Mouse (Mus musculus) midbrain, embryonic 10.5 days (tissue): ENCODE data around the gene Fkbp15. TPM values are rescaled to one million over a fixed set of nuclear protein-coding genes. Genes with fewer than 3 reads are reported as not detected.

Experiments used
- DNase-seq: peaks from one replicate; pipeline ENCODE4 v3.0.0-alpha.2; 2017; ENCODE audit warnings: low spot score
- H3K27ac ChIP-seq: fragments of 300-500 bp; sonication (generic); replicated peaks from 2 replicates; pipeline ENCODE4 v1.5.1; 2016; ENCODE audit warnings: mild to moderate bottlenecking
- H3K27me3 ChIP-seq: fragments of 300-500 bp; sonication (generic); 2 replicates; pipeline ENCODE4 v1.6.1; 2016; ENCODE audit warnings: low read depth, mild to moderate bottlenecking; ENCODE audit not compliant: poor library complexity, severe bottlenecking
- H3K36me3 ChIP-seq: fragments of 300-500 bp; sonication (generic); 2 replicates; pipeline ENCODE4 v1.6.1; 2016; ENCODE audit warnings: mild to moderate bottlenecking, moderate library complexity
- H3K4me1 ChIP-seq: fragments of 300-500 bp; sonication (generic); 2 replicates; pipeline ENCODE4 v1.6.1; 2016
- H3K4me3 ChIP-seq: fragments of 300-500 bp; sonication (generic); 2 replicates; pipeline ENCODE4 v1.5.1; 2016; ENCODE audit warnings: mild to moderate bottlenecking, moderate library complexity
- H3K9me3 ChIP-seq: fragments of 300-500 bp; sonication (generic); replicated peaks from 2 replicates; pipeline ENCODE4 v1.6.1; 2016; ENCODE audit warnings: mild to moderate bottlenecking
- WGBS: fragments of 180-500 bp; shearing (Covaris S2); methylation state at CpG from one replicate; pipeline ENCODE4 v1.1.7; 2016; 5-methylcytosine and 5-hydroxymethylcytosine counted together
- polyA plus RNA-seq: library from polyadenylated mRNA; unstranded; fragments of >200 nt; fragmentation: Nextera tagmentation; extraction: Ambion mirVana; gene quantifications from 2 replicates; pipeline ENCODE4 v1.2.1, GENCODE M21; 2016

The Fkbp15 gene
- polyA plus RNA-seq, 1 experiment from 2014 or later = 17.6 TPM

DNA sequence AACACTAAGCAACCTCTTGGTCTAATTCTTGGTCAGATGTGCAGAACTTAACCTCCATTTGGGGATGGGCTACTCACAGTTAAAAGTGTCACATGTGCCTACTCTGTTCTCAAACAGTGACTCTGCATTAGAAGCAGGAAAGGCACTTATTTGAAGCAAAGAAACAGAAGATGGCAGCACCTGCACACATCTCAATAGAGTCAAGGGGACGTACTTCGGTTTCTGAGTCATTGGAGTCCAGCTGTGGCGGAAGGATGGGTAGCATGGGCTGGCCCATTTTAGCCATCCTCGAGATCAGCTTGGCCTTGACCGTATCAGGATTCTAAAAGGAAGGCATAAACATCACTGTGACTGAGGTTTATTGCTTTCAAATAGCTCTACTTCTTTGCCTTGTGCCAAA, 28.4 kb downstream of the Fkbp15 start:
- H3K9me3 ChIP-seq = no peaks in the 10 kb centered on the region
- no peak overlapping the region for H3K27ac ChIP-seq
- DNase-seq = no peak
- 86% methylated on average over 5 of the region's 5 CpGs for WGBS
- H3K4me3 ChIP-seq = no peak overlapping the region
- peaks cover 70% of the 10 kb centered on the region for H3K36me3 ChIP-seq
- H3K27me3 ChIP-seq = no peaks in the 10 kb centered on the region
- no peaks in the 10 kb centered on the region for H3K4me1 ChIP-seq

DNA sequence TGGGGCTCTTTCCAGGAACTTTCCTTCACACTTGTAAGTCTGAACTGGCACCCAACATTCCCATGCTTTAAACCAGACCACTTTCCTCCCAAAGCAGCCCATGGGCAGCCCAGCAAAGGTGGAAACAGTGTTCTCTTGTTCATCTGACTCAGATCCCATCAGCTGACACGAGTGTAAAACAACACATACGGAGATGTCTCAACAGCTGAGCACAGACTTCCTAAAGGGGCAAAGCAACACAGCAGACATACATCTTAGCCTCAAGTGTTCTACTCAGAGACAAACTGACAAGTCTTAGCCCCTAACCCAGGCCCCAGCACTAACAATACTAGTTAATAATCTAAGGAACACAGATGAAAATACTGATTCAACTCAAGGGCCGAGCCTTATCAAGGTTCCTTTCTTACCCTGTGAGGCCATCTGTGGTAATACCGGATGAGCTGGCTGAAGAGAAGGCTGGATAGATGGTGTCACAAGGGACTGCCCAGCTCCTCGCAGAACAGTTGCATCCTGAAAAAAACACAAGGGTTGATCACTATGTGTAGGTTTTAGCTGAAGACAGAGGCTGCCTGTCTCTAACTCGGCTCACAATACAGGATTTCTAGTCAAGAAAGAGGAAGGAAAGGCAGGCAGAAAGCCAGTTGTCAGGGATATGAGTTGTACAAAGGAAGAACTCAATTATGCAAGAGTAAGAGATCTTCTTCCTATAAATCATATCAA, 31.2 kb downstream of the Fkbp15 start:
- H3K4me1 ChIP-seq = no peaks in the 10 kb centered on the region
- 85% methylated on average over 6 of the region's 6 CpGs for WGBS
- H3K9me3 ChIP-seq = no peaks in the 10 kb centered on the region
- H3K36me3 ChIP-seq = peaks cover 73% of the 10 kb centered on the region
- H3K27ac ChIP-seq = no peak overlapping the region
- no peaks in the 10 kb centered on the region for H3K27me3 ChIP-seq
- no peak for DNase-seq
- no peak overlapping the region for H3K4me3 ChIP-seq

DNA sequence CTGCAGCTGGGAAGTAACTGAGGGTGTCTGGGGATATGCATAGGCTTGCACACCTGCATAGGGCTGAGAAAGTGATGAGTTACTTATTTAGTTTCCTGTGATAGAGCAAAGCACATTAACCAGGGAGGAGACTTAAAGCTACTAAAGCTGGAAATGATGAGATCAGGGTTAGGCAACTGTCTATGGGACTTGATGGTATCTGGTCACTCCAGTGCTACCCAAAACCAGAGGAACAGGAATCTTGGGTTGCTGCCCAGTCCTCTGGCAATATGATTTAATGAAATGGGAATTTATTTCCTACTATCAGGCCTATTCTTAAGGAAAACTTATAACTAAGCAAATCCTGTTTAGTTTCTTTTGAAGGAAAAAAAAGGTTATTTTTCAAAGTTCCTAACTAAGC, 34.2 kb downstream of the Fkbp15 start:
- no peaks in the 10 kb centered on the region for H3K9me3 ChIP-seq
- no peaks in the 10 kb centered on the region for H3K4me1 ChIP-seq
- H3K36me3 ChIP-seq = peaks cover 77% of the 10 kb centered on the region
- H3K4me3 ChIP-seq = no peak overlapping the region
- no peak for DNase-seq
- H3K27me3 ChIP-seq = no peaks in the 10 kb centered on the region
- no peak overlapping the region for H3K27ac ChIP-seq

DNA sequence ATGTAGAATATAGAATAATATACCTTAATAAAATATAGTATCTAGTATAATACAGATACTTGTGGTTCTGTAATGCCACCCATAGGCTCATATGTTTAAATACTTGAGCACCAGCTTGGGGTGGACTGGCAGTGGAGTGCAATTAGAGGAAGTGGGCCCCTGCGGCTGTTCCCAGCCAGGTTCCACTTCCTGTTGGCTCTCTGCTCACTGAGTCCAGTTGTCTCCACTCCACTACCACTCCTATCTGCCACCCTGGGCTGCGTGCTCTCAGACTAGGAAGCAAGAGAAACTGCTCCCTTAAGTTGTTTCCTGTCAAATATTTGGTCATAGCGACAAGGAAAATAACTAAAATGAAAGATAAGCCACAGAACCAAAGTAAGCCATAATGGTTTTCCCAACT, 37.7 kb downstream of the Fkbp15 start:
- Histone ChIP-seq H3K4me1 (no peaks in the 10 kb centered on the region), H3K27ac (no peak overlapping the region), H3K9me3 (no peaks in the 10 kb centered on the region), H3K36me3 (peaks cover 87% of the 10 kb centered on the region), H3K27me3 (no peaks in the 10 kb centered on the region), H3K4me3 (no peak overlapping the region)
- DNase-seq = no peak
- 94% methylated on average over 3 of the region's 3 CpGs for WGBS

GRCm38 (mm10) chr4:62318294-62318693, 42.1 kb downstream of the Fkbp15 start:
- WGBS = 62% methylated on average over 1 of the region's 1 CpGs
- no peak overlapping the region for H3K27ac ChIP-seq
- H3K9me3 ChIP-seq = no peaks in the 10 kb centered on the region
- no peaks in the 10 kb centered on the region for H3K27me3 ChIP-seq
- DNase-seq = no peak
- H3K36me3 ChIP-seq = peaks cover 60% of the 10 kb centered on the region
- no peaks in the 10 kb centered on the region for H3K4me1 ChIP-seq
- no peak overlapping the region for H3K4me3 ChIP-seq

- no peak for DNase-seq
- Histone ChIP-seq H3K27ac (no peak overlapping the region), H3K9me3 (no peaks in the 10 kb centered on the region), H3K4me1 (no peaks in the 10 kb centered on the region), H3K4me3 (no peak overlapping the region), H3K36me3 (peaks cover 56% of the 10 kb centered on the region), H3K27me3 (no peaks in the 10 kb centered on the region)
- WGBS = 88% methylated on average over 2 of the region's 2 CpGs
Observed at GRCm38 (mm10) chr4:62316456-62316855, 43.9 kb downstream of the Fkbp15 start.

DNA sequence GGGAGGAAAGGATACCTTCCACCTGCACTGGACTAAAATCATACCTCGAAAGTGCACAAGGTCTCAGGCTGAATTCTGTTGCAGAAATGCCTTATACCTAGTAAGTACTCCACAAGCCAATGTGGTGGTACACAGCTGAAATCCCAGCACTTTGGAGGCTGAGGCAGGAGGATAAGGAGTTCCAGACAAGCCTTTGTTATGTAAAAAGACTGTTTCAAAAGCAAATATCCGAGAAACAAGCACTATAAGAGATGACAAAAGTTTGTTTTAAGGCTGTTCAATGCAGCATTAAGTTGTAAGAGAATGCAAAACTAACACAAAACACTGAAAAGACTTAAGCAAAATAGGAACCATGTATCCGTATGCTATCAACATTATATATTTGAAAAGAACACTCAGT, 45.8 kb downstream of the Fkbp15 start:
- 87% methylated on average over 3 of the region's 3 CpGs for WGBS
- no peaks in the 10 kb centered on the region for H3K27me3 ChIP-seq
- peaks cover 44% of the 10 kb centered on the region for H3K36me3 ChIP-seq
- H3K9me3 ChIP-seq = no peaks in the 10 kb centered on the region
- H3K4me1 ChIP-seq = no peaks in the 10 kb centered on the region
- no peak overlapping the region for H3K27ac ChIP-seq
- DNase-seq = no peak
- H3K4me3 ChIP-seq = no peak overlapping the region

DNA sequence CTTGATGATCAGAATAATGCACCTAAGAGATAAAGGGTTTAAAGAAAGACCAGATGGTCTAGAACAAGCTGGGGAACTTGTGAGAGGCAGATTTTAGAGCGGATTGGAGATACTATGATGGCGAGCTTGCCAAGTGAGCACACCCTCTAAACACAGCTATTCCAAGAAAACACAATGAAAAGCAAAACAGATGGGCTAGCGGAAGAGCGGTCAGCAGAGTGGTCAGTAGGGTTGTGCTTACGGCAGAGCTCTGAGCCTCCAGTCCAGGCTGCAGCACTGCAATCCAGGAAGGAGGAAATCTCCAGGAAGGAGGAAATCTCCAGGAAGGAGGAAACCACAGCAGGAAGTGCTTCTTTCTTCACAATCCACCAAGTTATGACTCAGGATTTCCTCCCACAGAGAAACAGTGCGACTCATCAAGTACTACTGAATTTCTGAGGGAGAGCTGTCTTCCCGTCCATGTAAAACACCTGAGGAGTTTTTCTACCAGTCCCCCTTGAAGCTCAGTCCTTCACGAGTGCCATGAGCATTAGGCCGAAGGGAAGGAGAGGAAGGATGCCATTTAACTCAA, 46.6 kb downstream of the Fkbp15 start:
- no peaks in the 10 kb centered on the region for H3K27me3 ChIP-seq
- no peak overlapping the region for H3K27ac ChIP-seq
- no peak for DNase-seq
- peaks cover 40% of the 10 kb centered on the region for H3K36me3 ChIP-seq
- H3K9me3 ChIP-seq = no peaks in the 10 kb centered on the region
- whole genome bisulfite sequencing = 88% methylated on average over 9 of the region's 9 CpGs
- no peaks in the 10 kb centered on the region for H3K4me1 ChIP-seq
- no peak overlapping the region for H3K4me3 ChIP-seq

GRCm38 (mm10) chr4:62312821-62313220, 47.5 kb downstream of the Fkbp15 start:
- Histone ChIP-seq H3K9me3 (no peaks in the 10 kb centered on the region), H3K27ac (no peak overlapping the region), H3K4me1 (no peaks in the 10 kb centered on the region), H3K36me3 (peaks cover 34% of the 10 kb centered on the region), H3K27me3 (no peaks in the 10 kb centered on the region), H3K4me3 (no peak overlapping the region)
- DNase-seq = no peak
- 95% methylated on average over 2 of the region's 2 CpGs for WGBS

DNA sequence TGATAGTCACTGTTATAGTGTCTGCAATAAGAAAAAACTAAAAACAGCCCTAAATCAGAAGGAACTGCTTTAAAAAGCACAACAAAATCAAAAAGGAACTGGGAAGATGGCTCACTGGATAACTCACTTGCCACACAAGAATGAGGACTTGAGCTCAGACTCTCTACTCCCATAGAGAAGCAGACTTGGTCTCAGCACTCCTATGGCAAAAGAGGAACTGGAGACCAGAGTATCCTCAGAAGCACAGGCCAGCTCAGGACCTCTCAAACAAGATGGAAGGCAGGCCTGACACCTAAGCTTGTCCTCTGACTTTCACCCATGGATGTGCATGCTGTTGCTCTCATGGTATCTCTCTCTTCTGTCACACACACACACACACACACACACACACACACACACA, 51.9 kb downstream of the Fkbp15 start:
- H3K4me1 ChIP-seq = no peaks in the 10 kb centered on the region
- no peak for DNase-seq
- H3K9me3 ChIP-seq = no peaks in the 10 kb centered on the region
- H3K27me3 ChIP-seq = no peaks in the 10 kb centered on the region
- H3K4me3 ChIP-seq = no peak overlapping the region
- H3K36me3 ChIP-seq = peaks cover 59% of the 10 kb centered on the region
- no peak overlapping the region for H3K27ac ChIP-seq

GRCm38 (mm10) chr4:62306840-62307239, 53.5 kb downstream of the Fkbp15 start:
- H3K27me3 ChIP-seq = no peaks in the 10 kb centered on the region
- peaks cover 3% of the 10 kb centered on the region; the same call in 1 of the 2 replicates for H3K4me1 ChIP-seq
- H3K36me3 ChIP-seq = peaks cover 63% of the 10 kb centered on the region
- no peak overlapping the region for H3K4me3 ChIP-seq
- no peak for DNase-seq
- WGBS = 89% methylated on average over 4 of the region's 4 CpGs
- no peaks in the 10 kb centered on the region for H3K9me3 ChIP-seq
- no peak overlapping the region for H3K27ac ChIP-seq

- no peaks in the 10 kb centered on the region for H3K27me3 ChIP-seq
- no peak overlapping the region for H3K4me3 ChIP-seq
- H3K9me3 ChIP-seq = no peaks in the 10 kb centered on the region
- WGBS = 92% methylated on average over 1 of the region's 1 CpGs
- no peak for DNase-seq
- H3K27ac ChIP-seq = no peak overlapping the region
- H3K36me3 ChIP-seq = peaks cover 64% of the 10 kb centered on the region
- peaks cover 3% of the 10 kb centered on the region; the same call in 1 of the 2 replicates for H3K4me1 ChIP-seq
Observed at GRCm38 (mm10) chr4:62306301-62306700, 54.0 kb downstream of the Fkbp15 start.

DNA sequence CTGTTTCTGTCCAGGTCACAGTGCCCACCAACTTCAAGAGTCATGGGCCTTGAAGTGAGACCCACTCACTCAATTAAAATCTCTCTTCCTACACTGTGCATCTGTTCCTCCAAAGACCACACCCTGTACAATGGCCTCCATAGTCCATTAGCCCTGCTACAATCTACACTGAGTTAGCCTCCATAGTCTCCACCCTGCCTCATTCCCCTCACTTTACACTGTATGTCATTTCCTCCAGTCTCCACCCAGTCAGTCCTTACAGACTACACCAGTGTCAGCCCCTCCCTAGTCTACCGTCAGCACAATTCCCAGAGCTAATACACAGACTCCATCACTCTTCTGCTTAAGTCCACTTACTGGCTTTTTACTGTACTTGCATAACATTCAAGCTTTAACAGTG, 57.1 kb downstream of the Fkbp15 start:
- DNase-seq = no peak
- Histone ChIP-seq H3K36me3 (peaks cover 87% of the 10 kb centered on the region), H3K9me3 (no peaks in the 10 kb centered on the region), H3K4me1 (peaks cover 3% of the 10 kb centered on the region; the same call in 1 of the 2 replicates), H3K27ac (no peak overlapping the region), H3K27me3 (no peaks in the 10 kb centered on the region), H3K4me3 (no peak overlapping the region)
- WGBS = 94% methylated on average over 1 of the region's 1 CpGs
